Mouse (Mus musculus) midbrain, embryonic 14.5 days (tissue): ENCODE measurements around the gene Card11. TPM values are rescaled to one million over a fixed set of nuclear protein-coding genes. Genes with fewer than 3 reads are reported as not detected.

ENCODE experiments used
- ATAC-seq: fragments of 200-750 bp; cut with Nextera tagmentation; 2 replicates; pipeline ENCODE4 v1.8.0; 2017; ENCODE audit warnings: moderate number of reproducible peaks, moderate library complexity; ENCODE audit not compliant: low FRiP score, low TSS enrichment
- DNase-seq: peaks from one replicate; pipeline ENCODE4 v3.0.0-alpha.2; 2015
- H3K27ac ChIP-seq: fragments of 300-500 bp; sonication (generic); replicated peaks from 2 replicates; pipeline ENCODE4 v1.5.1; 2014; ENCODE audit warnings: mild to moderate bottlenecking, low read depth, low read length, moderate library complexity
- H3K27me3 ChIP-seq: fragments of 300-500 bp; sonication (generic); 2 replicates; pipeline ENCODE4 v1.6.1; 2014; ENCODE audit warnings: low read length, control low read depth, mixed read lengths; ENCODE audit not compliant: control insufficient read depth, insufficient read depth
- H3K36me3 ChIP-seq: fragments of 300-500 bp; sonication (generic); 2 replicates; pipeline ENCODE4 v1.6.1; 2014; ENCODE audit warnings: low read length, control low read depth; ENCODE audit not compliant: control insufficient read depth, insufficient read depth
- H3K4me1 ChIP-seq: fragments of 300-500 bp; sonication (generic); 2 replicates; pipeline ENCODE4 v1.6.1; 2014; ENCODE audit warnings: mild to moderate bottlenecking, antibody characterized with exemption, low read length, control low read depth; ENCODE audit not compliant: control insufficient read depth, insufficient read depth
- H3K4me2 ChIP-seq: fragments of 300-500 bp; sonication (generic); 2 replicates; pipeline ENCODE4 v1.6.1; 2014; ENCODE audit warnings: mild to moderate bottlenecking, low read length, moderate library complexity
- H3K4me3 ChIP-seq: fragments of 300-500 bp; sonication (generic); replicated peaks from 2 replicates; pipeline ENCODE4 v1.5.1; 2014; ENCODE audit warnings: low read depth, low read length
- H3K9ac ChIP-seq: fragments of 300-500 bp; sonication (generic); replicated peaks from 2 replicates; pipeline ENCODE4 v1.6.1; 2014; ENCODE audit warnings: mild to moderate bottlenecking, low read length, moderate library complexity
- H3K9me3 ChIP-seq: fragments of 300-500 bp; sonication (generic); 2 replicates; pipeline ENCODE4 v1.6.1; 2016; ENCODE audit warnings: low read length, control low read depth, mixed read lengths; ENCODE audit not compliant: control insufficient read depth
- WGBS: fragments of 180-500 bp; shearing (Covaris S2); extraction: QIAGEN DNeasy Blood & Tissue Kit; methylation state at CpG from one replicate; pipeline ENCODE4 v1.1.7; 2014; 5-methylcytosine and 5-hydroxymethylcytosine counted together
- polyA plus RNA-seq: library from polyadenylated mRNA; unstranded; fragments of >200 nt; fragmentation: Nextera tagmentation; extraction: Ambion mirVana; gene quantifications from 2 replicates; pipeline ENCODE4 v1.2.1, GENCODE M21; 2014

The Card11 gene
- polyA plus RNA-seq, 1 experiment from 2014 or later, result 0.28 TPM

GRCm38 (mm10) chr5:141004078-141004763, 3.8 kb upstream of the Card11 start:
- DNase-seq (no peak), ATAC-seq (no peak)
- Histone ChIP-seq H3K4me2 (no peak overlapping the region), H3K27ac (no peak overlapping the region), H3K9me3 (no peaks in the 10 kb centered on the region), H3K36me3 (no peaks in the 10 kb centered on the region), H3K9ac (no peak overlapping the region), H3K27me3 (no peaks in the 10 kb centered on the region), H3K4me1 (no peaks in the 10 kb centered on the region), H3K4me3 (no peak overlapping the region)
- WGBS, result 92% methylated on average over 3 of the region's 3 CpGs

GRCm38 (mm10) chr5:140999178-140999672, 1.2 kb downstream of the Card11 start:
- Histone ChIP-seq H3K9ac (no peak overlapping the region), H3K27ac (no peak overlapping the region), H3K27me3 (no peaks in the 10 kb centered on the region), H3K9me3 (no peaks in the 10 kb centered on the region), H3K4me1 (no peaks in the 10 kb centered on the region), H3K4me3 (no peak overlapping the region), H3K36me3 (no peaks in the 10 kb centered on the region), H3K4me2 (no peak overlapping the region)
- ATAC-seq, result no peak
- DNase-seq, result no peak
- 86% methylated on average over 7 of the region's 7 CpGs for WGBS

GRCm38 (mm10) chr5:140997767-140998166, 2.6 kb downstream of the Card11 start:
- DNase-seq (no peak), ATAC-seq (no peak)
- Histone ChIP-seq H3K4me1 (no peaks in the 10 kb centered on the region), H3K9ac (no peak overlapping the region), H3K4me3 (no peak overlapping the region), H3K27me3 (no peaks in the 10 kb centered on the region), H3K9me3 (no peaks in the 10 kb centered on the region), H3K36me3 (no peaks in the 10 kb centered on the region), H3K27ac (no peak overlapping the region), H3K4me2 (no peak overlapping the region)
- 77% methylated on average over 4 of the region's 4 CpGs for WGBS

GRCm38 (mm10) chr5:140992093-140993070, 8.0 kb downstream of the Card11 start:
- H3K27me3 ChIP-seq, result no peaks in the 10 kb centered on the region
- no peaks in the 10 kb centered on the region for H3K4me1 ChIP-seq
- H3K9ac ChIP-seq, result no peak overlapping the region
- WGBS, result 81% methylated on average over 11 of the region's 11 CpGs
- H3K36me3 ChIP-seq, result no peaks in the 10 kb centered on the region
- H3K27ac ChIP-seq, result no peak overlapping the region
- ATAC-seq (no peak), DNase-seq (no peak)
- no peak overlapping the region for H3K4me2 ChIP-seq
- no peak overlapping the region for H3K4me3 ChIP-seq
- no peaks in the 10 kb centered on the region for H3K9me3 ChIP-seq

- no peaks in the 10 kb centered on the region for H3K4me1 ChIP-seq
- 93% methylated on average over 9 of the region's 9 CpGs for WGBS
Measured at GRCm38 (mm10) chr5:140985311-140986050, 14.9 kb downstream of the Card11 start.

GRCm38 (mm10) chr5:140981370-140981805, 19.0 kb downstream of the Card11 start:
- no peaks in the 10 kb centered on the region for H3K27me3 ChIP-seq
- H3K9ac ChIP-seq, result no peak overlapping the region
- WGBS, result 12% methylated on average over 6 of the region's 6 CpGs
- no peak overlapping the region for H3K4me3 ChIP-seq
- ATAC-seq, result no peak
- H3K4me2 ChIP-seq, result no peak overlapping the region
- H3K36me3 ChIP-seq, result no peaks in the 10 kb centered on the region
- no peak overlapping the region for H3K27ac ChIP-seq
- no peak for DNase-seq
- H3K4me1 ChIP-seq, result no peaks in the 10 kb centered on the region
- H3K9me3 ChIP-seq, result no peaks in the 10 kb centered on the region

More at GRCm38 (mm10) chr5:140985311-140986050, 14.9 kb downstream of the Card11 start:
- Histone ChIP-seq H3K27ac (no peak overlapping the region), H3K4me3 (no peak overlapping the region), H3K27me3 (no peaks in the 10 kb centered on the region), H3K9me3 (no peaks in the 10 kb centered on the region), H3K36me3 (no peaks in the 10 kb centered on the region), H3K4me2 (no peak overlapping the region), H3K9ac (no peak overlapping the region)
- DNase-seq (no peak), ATAC-seq (no peak)

- no peaks in the 10 kb centered on the region for H3K27me3 ChIP-seq
- DNase-seq (no peak), ATAC-seq (no peak)
- H3K9ac ChIP-seq, result no peak overlapping the region
- H3K4me1 ChIP-seq, result no peaks in the 10 kb centered on the region
- no peaks in the 10 kb centered on the region for H3K36me3 ChIP-seq
- no peaks in the 10 kb centered on the region for H3K9me3 ChIP-seq
- no peak overlapping the region for H3K4me3 ChIP-seq
- H3K4me2 ChIP-seq, result no peak overlapping the region
- no peak overlapping the region for H3K27ac ChIP-seq
- 86% methylated on average over 5 of the region's 5 CpGs for WGBS
Measured at GRCm38 (mm10) chr5:140980783-140981182, 19.6 kb downstream of the Card11 start.

GRCm38 (mm10) chr5:140980051-140980450, 20.3 kb downstream of the Card11 start:
- no peak overlapping the region for H3K4me2 ChIP-seq
- 93% methylated on average over 2 of the region's 2 CpGs for WGBS
- no peaks in the 10 kb centered on the region for H3K9me3 ChIP-seq
- H3K4me3 ChIP-seq, result no peak overlapping the region
- H3K9ac ChIP-seq, result no peak overlapping the region
- H3K27ac ChIP-seq, result no peak overlapping the region
- no peaks in the 10 kb centered on the region for H3K4me1 ChIP-seq
- no peaks in the 10 kb centered on the region for H3K36me3 ChIP-seq
- ATAC-seq, result no peak
- H3K27me3 ChIP-seq, result no peaks in the 10 kb centered on the region
- DNase-seq, result no peak
